Comparison of ENCODE assay signal across 7 mouse cellular contexts in genomic region chr16:32665851-32666665, GRCm38 (mm10). TPM values are rescaled to one million over a fixed set of nuclear protein-coding genes. Genes with fewer than 3 reads are reported as not detected.
DNase-seq lines count a peak whose midpoint lies in the region; ATAC-seq and TF ChIP-seq lines count a peak whose summit lies in the region.

No protein-coding gene starts in this region.

- H3K27me3 ChIP-seq in ES-Bruce4 (ENCODE audit: control insufficient read depth, insufficient read depth, low read length, poor library complexity, severe bottlenecking) = no peaks in the 10 kb centered on the region
- no peaks in the 10 kb centered on the region for H3K27me3 ChIP-seq in intestine, embryonic 16.5 days (replicated peaks; ENCODE audit: control insufficient read depth, insufficient read depth, low read length)

- TF ChIP-seq CTCF in ES-Bruce4 (IDR thresholded peaks at IDR 0.05; ENCODE audit: low read depth, low read length) = no peak

- peak; percentile 86 for TF ChIP-seq EP300 in ES-Bruce4 (IDR thresholded peaks at IDR 0.05; ENCODE audit: insufficient read depth, low read depth, low read length)

- H3K36me3 ChIP-seq in ES-Bruce4 (ENCODE audit: control insufficient read depth, insufficient read depth, low read length, poor library complexity, severe bottlenecking) = peaks cover 11% of the 10 kb centered on the region
- peaks cover under 1% of the 10 kb centered on the region; the same call in 1 of the 2 replicates for H3K36me3 ChIP-seq in intestine, embryonic 16.5 days (ENCODE audit: control insufficient read depth, insufficient read depth, low read length)

- H3K4me2 ChIP-seq in intestine, embryonic 16.5 days (ENCODE audit: low read depth, low read length) = no peak overlapping the region

- peak; percentile 83 for ATAC-seq in erythroid progenitor cell, adult 5-6 weeks (replicated peaks; ENCODE audit: low FRiP score, poor library complexity, severe bottlenecking)
- peak; percentile 57 for ATAC-seq in intestine, embryonic 16.5 days

- no peak for TF ChIP-seq POLR2A in ES-Bruce4 (IDR thresholded peaks at IDR 0.05; ENCODE audit: insufficient read depth, low read length)

- H3K9ac ChIP-seq in ES-Bruce4 (ENCODE audit: low read depth, poor library complexity, severe bottlenecking) = no peak overlapping the region
- H3K9ac ChIP-seq in intestine, embryonic 16.5 days (ENCODE audit: low read depth, low read length) = no peak overlapping the region

- 46% methylated on average over 11 of the region's 11 CpGs for WGBS in intestine, embryonic 16.5 days

- no peak overlapping the region for H3K4me3 ChIP-seq in ES-Bruce4 (ENCODE audit: low read depth, low read length)
- no peak overlapping the region for H3K4me3 ChIP-seq in intestine, embryonic 16.5 days (ENCODE audit: low read length)

- H3K4me1 ChIP-seq in ES-Bruce4 (ENCODE audit: control insufficient read depth, insufficient read depth, low read length) = peaks cover 18% of the 10 kb centered on the region
- H3K4me1 ChIP-seq in intestine, embryonic 16.5 days (ENCODE audit: control insufficient read depth, insufficient read depth, low read length) = peaks cover 36% of the 10 kb centered on the region

- H3K9me3 ChIP-seq in ES-Bruce4 (replicated peaks; ENCODE audit: control insufficient read depth, insufficient read depth, low read length, poor library complexity, severe bottlenecking) = no peaks in the 10 kb centered on the region
- H3K9me3 ChIP-seq in intestine, embryonic 16.5 days (ENCODE audit: control insufficient read depth, low read length) = no peaks in the 10 kb centered on the region

- peak overlapping the region; percentile 81 for H3K27ac ChIP-seq in ES-Bruce4 (ENCODE audit: insufficient read depth, low read length)
- peak overlapping the region; percentile 20 for H3K27ac ChIP-seq in intestine, embryonic 16.5 days (ENCODE audit: low read length)

- DNase-seq in 416B (ENCODE audit: low read depth) = peak; percentile 93
- peak; percentile 62 for DNase-seq in lung, postnatal 36 days
- no peak for DNase-seq in T-cell, adult 2 months (ENCODE audit: low spot score)
- DNase-seq in layer of hippocampus, adult 8-10 months (ENCODE audit: low spot score in 2 of 2) = no peak

RNA-seq across cellular contexts. Expression of gene Tnk2, which starts 22.4 kb away (rescaled TPM):
- 37.6 and 42.4 TPM in 2 replicates for polyA plus RNA-seq in ES-Bruce4 (2011; ENCODE audit: insufficient read depth, insufficient read length, low read depth, missing spikeins)
- total RNA-seq in erythroid progenitor cell, adult 5-6 weeks (2015; ENCODE audit: low replicate concordance) = 124 and 134 TPM in 2 replicates
- 62.9 and 115 TPM in 2 replicates for total RNA-seq in erythroid progenitor cell, adult 5-6 weeks (2017; ENCODE audit: low replicate concordance)
- 7.5 and 7.7 TPM in 2 replicates for polyA plus RNA-seq in intestine, embryonic 16.5 days (2015; fragmentation: Nextera tagmentation; extraction: Ambion mirVana)
- total RNA-seq in layer of hippocampus, adult 8-10 months (2022) = 100 to 1,000 TPM; 206 to 238 (median 222) TPM

RNA-seq across cellular contexts. Expression of gene Tfrc, which starts 57.3 kb away (rescaled TPM):
- 118 and 141 TPM in 2 replicates for polyA plus RNA-seq in ES-Bruce4 (2011; ENCODE audit: insufficient read depth, insufficient read length, low read depth, missing spikeins)
- 2,179 and 2,513 TPM in 2 replicates for total RNA-seq in erythroid progenitor cell, adult 5-6 weeks (2015; ENCODE audit: low replicate concordance)
- total RNA-seq in erythroid progenitor cell, adult 5-6 weeks (2017; ENCODE audit: low replicate concordance) = 2,141 and 2,792 TPM in 2 replicates
- 56.4 and 64.9 TPM in 2 replicates for polyA plus RNA-seq in intestine, embryonic 16.5 days (2015; fragmentation: Nextera tagmentation; extraction: Ambion mirVana)
- total RNA-seq in layer of hippocampus, adult 8-10 months (2022) = 10 to 100 TPM; 54.4 to 75.4 (median 58.0) TPM

Comparison
In these comparisons a context has a peak if more than half of its experiments do, and no peak if none do; other contexts are left out.
1. DNase-seq: peak in 416B (single experiment) and lung, postnatal 36 days (single experiment); none in T-cell, adult 2 months (single experiment) and layer of hippocampus, adult 8-10 months (0 of 2).
2. RNA of gene Tfrc, which starts 57.3 kb away (total RNA-seq): 2,141 to 2,792 TPM in erythroid progenitor cell, adult 5-6 weeks; 54.4 to 75.4 TPM in layer of hippocampus, adult 8-10 months; every median in the first group is over 10 times any median in the second.